Mouse (Mus musculus) heart, postnatal 0 days (tissue): ENCODE data around the gene 1700010B08Rik. TPM values are rescaled to one million over a fixed set of nuclear protein-coding genes. Genes with fewer than 3 reads are reported as not detected.

Experiments
- ATAC-seq: fragments of 200-750 bp; cut with Nextera tagmentation; 2 replicates; pipeline ENCODE4 v1.8.0; 2017; ENCODE audit warnings: low read depth, moderate number of reproducible peaks, moderate library complexity; ENCODE audit not compliant: insufficient read depth
- DNase-seq: peaks from one replicate; pipeline ENCODE4 v3.0.0-alpha.2; 2016; ENCODE audit warnings: low spot score
- H3K27ac ChIP-seq: fragments of 300-500 bp; sonication (generic); 2 replicates; pipeline ENCODE4 v1.5.1; 2014; ENCODE audit warnings: low read depth, mild to moderate bottlenecking
- H3K27me3 ChIP-seq: fragments of 300-500 bp; sonication (generic); 2 replicates; pipeline ENCODE4 v1.6.1; 2014; ENCODE audit warnings: low read length, mixed read lengths; ENCODE audit not compliant: control insufficient read depth, insufficient read depth
- H3K36me3 ChIP-seq: fragments of 300-500 bp; sonication (generic); replicated peaks from 2 replicates; pipeline ENCODE4 v1.6.1; 2014; ENCODE audit warnings: low read length, mixed read lengths; ENCODE audit not compliant: control insufficient read depth, insufficient read depth
- H3K4me1 ChIP-seq: fragments of 300-500 bp; sonication (generic); 2 replicates; pipeline ENCODE4 v1.6.1; 2014; ENCODE audit warnings: antibody characterized with exemption; ENCODE audit not compliant: control insufficient read depth, insufficient read depth
- H3K4me2 ChIP-seq: fragments of 300-500 bp; sonication (generic); 2 replicates; pipeline ENCODE4 v1.6.1; 2014; ENCODE audit warnings: low read depth, mild to moderate bottlenecking, low read length, moderate library complexity
- H3K4me3 ChIP-seq: fragments of 300-500 bp; sonication (generic); 2 replicates; pipeline ENCODE4 v1.5.1; 2014; ENCODE audit warnings: low read depth, low read length
- H3K9ac ChIP-seq: fragments of 300-500 bp; sonication (generic); replicated peaks from 2 replicates; pipeline ENCODE4 v1.6.1; 2014; ENCODE audit warnings: low read depth, low read length, mixed read lengths
- H3K9me3 ChIP-seq: fragments of 300-500 bp; sonication (generic); replicated peaks from 2 replicates; pipeline ENCODE4 v1.6.1; 2016; ENCODE audit warnings: low read length; ENCODE audit not compliant: control insufficient read depth
- CTCF ChIP-seq: IDR thresholded peaks from 2 replicates; pipeline ENCODE4 v1.5.1; 2016; ENCODE audit warnings: antibody characterized with exemption, control low read depth, low read depth
- EP300 ChIP-seq: IDR thresholded peaks from 2 replicates; pipeline ENCODE4 v1.6.1; 2016; ENCODE audit warnings: antibody characterized with exemption, low read depth
- WGBS: fragments of 180-500 bp; shearing (Covaris S2); extraction: QIAGEN DNeasy Blood & Tissue Kit; methylation state at CpG from one replicate; pipeline ENCODE4 v1.1.7; 2014; 5-methylcytosine and 5-hydroxymethylcytosine counted together
- microRNA-seq: library from miRNA; unstranded; fragments of <30 nt; microRNA quantifications from one replicate; pipeline ENCODE4, GENCODE M21; 2016
- polyA plus RNA-seq: library from polyadenylated mRNA; unstranded; fragments of >200 nt; fragmentation: Nextera tagmentation; extraction: Ambion mirVana; gene quantifications from 2 replicates; pipeline ENCODE4 v1.2.1, GENCODE M21; 2015
- total RNA-seq: library from RNA; depleted of rRNA; stranded (reverse); fragments of >200 nt; gene quantifications from 2 replicates; pipeline ENCODE4 v1.2.3, GENCODE M21; 2014; ENCODE audit warnings: low replicate concordance; rRNA removed

Gene 1700010B08Rik
- total and polyA plus RNA-seq, 2 experiments from 2014 or later = not detected

- no peaks in the 10 kb centered on the region for H3K9me3 ChIP-seq
- no peaks in the 10 kb centered on the region for H3K27me3 ChIP-seq
- no peak overlapping the region for H3K9ac ChIP-seq
- peaks cover 4% of the 10 kb centered on the region for H3K36me3 ChIP-seq
- H3K4me3 ChIP-seq = no peak overlapping the region
- no peaks in the 10 kb centered on the region for H3K4me1 ChIP-seq
- 87% methylated on average over 6 of the region's 6 CpGs for WGBS
- ATAC-seq = no peak
- no peak for DNase-seq
- no peak overlapping the region for H3K27ac ChIP-seq
- no peak overlapping the region for H3K4me2 ChIP-seq
- TF ChIP-seq CTCF = no peak
- no peak for TF ChIP-seq EP300
These were observed 41.4 kb downstream of the 1700010B08Rik start for GRCm38 (mm10) chr2:173760607-173761006.

GRCm38 (mm10) chr2:173764629-173765028, 45.4 kb downstream of the 1700010B08Rik start:
- DNase-seq (no peak), ATAC-seq (no peak)
- WGBS = 38% methylated on average over 3 of the region's 3 CpGs
- no peak overlapping the region for H3K9ac ChIP-seq
- no peaks in the 10 kb centered on the region for H3K27me3 ChIP-seq
- TF ChIP-seq EP300 (no peak), CTCF (no peak)
- no peak overlapping the region for H3K4me2 ChIP-seq
- H3K4me3 ChIP-seq = no peak overlapping the region
- H3K9me3 ChIP-seq = no peaks in the 10 kb centered on the region
- peaks cover 4% of the 10 kb centered on the region; the same call in 1 of the 2 replicates for H3K36me3 ChIP-seq
- H3K27ac ChIP-seq = no peak overlapping the region
- H3K4me1 ChIP-seq = 0 out of 2 replicates have a peak, but pooled peaks cover 3% of the 10 kb centered on the region

DNA sequence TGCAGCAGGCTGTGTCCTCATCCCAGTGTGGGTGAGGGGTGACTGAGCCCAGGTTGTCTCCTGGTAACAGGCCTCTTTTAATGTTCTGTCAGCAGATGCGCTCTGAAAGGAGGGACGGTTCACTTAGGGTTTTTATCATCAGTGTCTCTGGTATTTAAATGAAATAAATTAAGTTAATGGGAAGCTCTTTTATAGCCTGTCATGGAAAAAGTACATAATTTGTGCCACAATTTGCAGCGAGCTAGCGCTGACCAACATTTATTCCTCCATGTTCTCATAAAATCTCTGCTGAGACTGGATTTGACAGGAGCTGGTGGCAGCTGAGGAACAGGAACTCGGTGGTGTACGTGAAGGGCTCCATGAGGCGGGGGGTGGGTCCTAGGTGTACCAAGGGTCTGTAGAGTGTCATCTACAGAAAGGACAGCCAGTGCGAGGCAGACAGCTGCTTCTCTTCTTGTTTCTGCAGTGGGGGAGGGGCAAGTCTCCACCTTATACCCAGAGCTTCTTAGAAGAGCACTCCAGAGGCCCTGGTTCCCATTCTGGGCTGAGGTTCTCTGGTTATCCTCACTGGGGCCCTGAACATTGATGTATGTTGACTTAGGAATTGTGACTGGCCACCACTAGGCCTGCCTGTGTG, 48.9 kb downstream of the 1700010B08Rik start:
- Histone ChIP-seq H3K9me3 (no peaks in the 10 kb centered on the region), H3K4me1 (peaks cover 7% of the 10 kb centered on the region; the same call in 1 of the 2 replicates), H3K27me3 (no peaks in the 10 kb centered on the region), H3K4me3 (no peak overlapping the region), H3K36me3 (peaks cover 4% of the 10 kb centered on the region; the same call in 1 of the 2 replicates), H3K9ac (no peak overlapping the region), H3K27ac (no peak overlapping the region), H3K4me2 (no peak overlapping the region)
- no peak for ATAC-seq
- no peak for DNase-seq
- WGBS = 70% methylated on average over 8 of the region's 8 CpGs
- TF ChIP-seq CTCF = no peak
- TF ChIP-seq EP300 = no peak

GRCm38 (mm10) chr2:173769183-173769582, 50.0 kb downstream of the 1700010B08Rik start:
- ATAC-seq = no peak
- Histone ChIP-seq H3K4me1 (peaks cover 11% of the 10 kb centered on the region; the same call in 1 of the 2 replicates), H3K9ac (no peak overlapping the region), H3K27ac (no peak overlapping the region), H3K9me3 (no peaks in the 10 kb centered on the region), H3K4me3 (no peak overlapping the region), H3K36me3 (peaks cover 7% of the 10 kb centered on the region; the same call in 1 of the 2 replicates), H3K27me3 (no peaks in the 10 kb centered on the region), H3K4me2 (no peak overlapping the region)
- DNase-seq = peak; percentile 31
- TF ChIP-seq CTCF = no peak
- no peak for TF ChIP-seq EP300
- 62% methylated on average over 10 of the region's 10 CpGs for WGBS

DNA sequence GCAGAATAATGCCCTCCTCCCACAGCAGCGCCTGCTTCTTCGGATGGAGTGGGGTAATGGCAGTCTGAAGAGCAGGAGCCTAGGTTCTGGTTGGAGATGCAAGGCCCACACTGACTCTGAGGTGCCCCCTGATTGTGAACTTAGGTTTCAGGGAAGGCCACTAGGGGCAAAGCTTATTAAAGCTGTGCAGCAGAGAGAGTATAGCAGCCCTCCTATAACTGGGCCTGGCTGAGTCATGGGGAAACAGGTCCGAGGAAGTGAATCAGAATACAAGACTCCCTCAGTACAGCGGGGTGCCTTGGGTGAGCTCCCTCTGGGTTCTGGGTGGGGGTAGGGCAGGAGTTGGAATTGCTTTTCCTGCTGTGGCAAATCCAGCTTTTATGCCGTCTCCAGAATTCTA, 51.4 kb downstream of the 1700010B08Rik start:
- no peak for ATAC-seq
- no peak overlapping the region for H3K27ac ChIP-seq
- no peak for DNase-seq
- 75% methylated on average over 5 of the region's 5 CpGs for WGBS
- peaks cover 14% of the 10 kb centered on the region; the same call in 1 of the 2 replicates for H3K4me1 ChIP-seq
- no peaks in the 10 kb centered on the region for H3K9me3 ChIP-seq
- no peaks in the 10 kb centered on the region for H3K27me3 ChIP-seq
- TF ChIP-seq EP300 (no peak), CTCF (0 out of 2 replicates have a peak, but pooled peaks have one; percentile 14)
- H3K4me2 ChIP-seq = no peak overlapping the region
- H3K36me3 ChIP-seq = peaks cover 4% of the 10 kb centered on the region; the same call in 1 of the 2 replicates
- no peak overlapping the region for H3K9ac ChIP-seq
- H3K4me3 ChIP-seq = no peak overlapping the region

Small RNA genes within 50 kb of the gene (microRNA-seq; reads per million reads assigned to microRNA genes)
- gene Mir6340 = not detected

Other genes with a start within 250 kb of the 1700010B08Rik start
- not detected in 2 replicates for gene 1700021F07Rik, start 196.8 kb upstream of the 1700010B08Rik start, total RNA-seq
- not detected in 2 replicates for gene 1700021F07Rik, start 196.8 kb upstream of the 1700010B08Rik start, polyA plus RNA-seq
- not detected in 2 replicates for gene Ankrd60, start 141.1 kb upstream of the 1700010B08Rik start, total RNA-seq
- not detected in 2 replicates for gene Ankrd60, start 141.1 kb upstream of the 1700010B08Rik start, polyA plus RNA-seq
- gene Rab22a, start 59.7 kb upstream of the 1700010B08Rik start, total RNA-seq = 18.2 and 25.2 TPM in 2 replicates
- gene Rab22a, start 59.7 kb upstream of the 1700010B08Rik start, polyA plus RNA-seq = 30.8 and 31.4 TPM in 2 replicates
- gene Vapb, start 18.1 kb downstream of the 1700010B08Rik start, total RNA-seq = 25.8 and 26.8 TPM in 2 replicates
- gene Vapb, start 18.1 kb downstream of the 1700010B08Rik start, polyA plus RNA-seq = 11.2 and 11.9 TPM in 2 replicates